Mouse (Mus musculus) hindbrain, postnatal 0 days (tissue): ENCODE measurements around the gene Spock1. TPM values are rescaled to one million over a fixed set of nuclear protein-coding genes. Genes with fewer than 3 reads are reported as not detected.
A peak's percentile ranks its signal among the peaks of the same experiment; 100 is the strongest.

Experiments
- ATAC-seq: fragments of 200-750 bp; cut with Nextera tagmentation; 2 replicates; pipeline ENCODE4 v1.8.0; 2017; ENCODE audit warnings: mild to moderate bottlenecking, moderate TSS enrichment, moderate library complexity
- DNase-seq: peaks from one replicate; pipeline ENCODE4 v3.0.0-alpha.2; 2015; ENCODE audit warnings: low spot score
- H3K27ac ChIP-seq: fragments of 300-500 bp; sonication (generic); 2 replicates; pipeline ENCODE4 v1.5.1; 2014; ENCODE audit warnings: mild to moderate bottlenecking
- H3K27me3 ChIP-seq: fragments of 300-500 bp; sonication (generic); 2 replicates; pipeline ENCODE4 v1.6.1; 2014; ENCODE audit warnings: low read length, mixed read lengths; ENCODE audit not compliant: insufficient read depth
- H3K36me3 ChIP-seq: fragments of 300-500 bp; sonication (generic); 2 replicates; pipeline ENCODE4 v1.6.1; 2014; ENCODE audit warnings: low read length, mixed read lengths; ENCODE audit not compliant: insufficient read depth
- H3K4me1 ChIP-seq: fragments of 300-500 bp; sonication (generic); 2 replicates; pipeline ENCODE4 v1.6.1; 2014; ENCODE audit warnings: antibody characterized with exemption, low read length, mixed read lengths; ENCODE audit not compliant: insufficient read depth
- H3K4me2 ChIP-seq: fragments of 300-500 bp; sonication (generic); 2 replicates; pipeline ENCODE4 v1.6.1; 2014; ENCODE audit warnings: low read depth, mild to moderate bottlenecking, low read length, moderate library complexity, mixed read lengths
- H3K4me3 ChIP-seq: fragments of 300-500 bp; sonication (generic); 2 replicates; pipeline ENCODE4 v1.5.1; 2014; ENCODE audit warnings: low read length
- H3K9ac ChIP-seq: fragments of 300-500 bp; sonication (generic); replicated peaks from 2 replicates; pipeline ENCODE4 v1.6.1; 2014; ENCODE audit warnings: mild to moderate bottlenecking, low read length, moderate library complexity, mixed read lengths
- H3K9me3 ChIP-seq: fragments of 300-500 bp; sonication (generic); 2 replicates; pipeline ENCODE4 v1.6.1; 2016; ENCODE audit warnings: low read length, mixed read lengths
- CTCF ChIP-seq: IDR thresholded peaks from 2 replicates; pipeline ENCODE4 v1.5.1; 2016; ENCODE audit warnings: antibody characterized with exemption, control low read depth, low read depth
- WGBS: fragments of 180-500 bp; shearing (Covaris S2); extraction: QIAGEN DNeasy Blood & Tissue Kit; methylation state at CpG from one replicate; pipeline ENCODE4 v1.1.7; 2014; 5-methylcytosine and 5-hydroxymethylcytosine counted together
- polyA plus RNA-seq: library from polyadenylated mRNA; unstranded; fragments of >200 nt; fragmentation: Nextera tagmentation; extraction: Ambion mirVana; gene quantifications from 2 replicates; pipeline ENCODE4 v1.2.1, GENCODE M21; 2015
- total RNA-seq: library from RNA; depleted of rRNA; stranded (reverse); fragments of >200 nt; gene quantifications from 2 replicates; pipeline ENCODE4 v1.2.3, GENCODE M21; 2014

Spock1 gene
- total and polyA plus RNA-seq, 2 experiments from 2014 or later = 80.3 to 118 TPM

- Histone ChIP-seq H3K4me3 (no peak overlapping the region), H3K36me3 (no peaks in the 10 kb centered on the region), H3K4me1 (no peaks in the 10 kb centered on the region), H3K9ac (no peak overlapping the region), H3K4me2 (no peak overlapping the region), H3K27me3 (no peaks in the 10 kb centered on the region), H3K9me3 (no peaks in the 10 kb centered on the region), H3K27ac (no peak overlapping the region)
- ATAC-seq = no peak
- 84% methylated on average over 7 of the region's 7 CpGs for WGBS
- no peak for TF ChIP-seq CTCF
- no peak for DNase-seq
Measured at GRCm38 (mm10) chr13:57440111-57440510, 468.0 kb downstream of the Spock1 start.

- Histone ChIP-seq H3K27ac (no peak overlapping the region), H3K4me2 (no peak overlapping the region), H3K36me3 (no peaks in the 10 kb centered on the region), H3K27me3 (no peaks in the 10 kb centered on the region), H3K4me3 (no peak overlapping the region), H3K9ac (no peak overlapping the region), H3K4me1 (no peaks in the 10 kb centered on the region), H3K9me3 (no peaks in the 10 kb centered on the region)
- 80% methylated on average over 10 of the region's 10 CpGs for WGBS
- ATAC-seq = no peak
- no peak for TF ChIP-seq CTCF
- DNase-seq = no peak
Measured at GRCm38 (mm10) chr13:57435726-57436220, 472.4 kb downstream of the Spock1 start.

- WGBS = 91% methylated on average over 4 of the region's 4 CpGs
- no peak for TF ChIP-seq CTCF
- Histone ChIP-seq H3K4me3 (no peak overlapping the region), H3K9me3 (no peaks in the 10 kb centered on the region), H3K27ac (no peak overlapping the region), H3K9ac (no peak overlapping the region), H3K4me2 (no peak overlapping the region), H3K27me3 (no peaks in the 10 kb centered on the region), H3K4me1 (no peaks in the 10 kb centered on the region), H3K36me3 (no peaks in the 10 kb centered on the region)
- ATAC-seq = no peak
- DNase-seq = no peak
Measured at GRCm38 (mm10) chr13:57433848-57434247, 474.3 kb downstream of the Spock1 start.

GRCm38 (mm10) chr13:57431815-57432214, 476.3 kb downstream of the Spock1 start:
- Histone ChIP-seq H3K4me2 (no peak overlapping the region), H3K9me3 (no peaks in the 10 kb centered on the region), H3K4me1 (no peaks in the 10 kb centered on the region), H3K9ac (no peak overlapping the region), H3K27me3 (no peaks in the 10 kb centered on the region), H3K27ac (no peak overlapping the region), H3K36me3 (no peaks in the 10 kb centered on the region), H3K4me3 (no peak overlapping the region)
- peak; percentile 17 for TF ChIP-seq CTCF
- no peak for DNase-seq
- no peak for ATAC-seq
- 90% methylated on average over 4 of the region's 4 CpGs for WGBS

- no peak for ATAC-seq
- H3K9ac ChIP-seq = no peak overlapping the region
- no peak for DNase-seq
- WGBS = 68% methylated on average over 14 of the region's 14 CpGs
- TF ChIP-seq CTCF = no peak
- no peak overlapping the region for H3K4me3 ChIP-seq
- no peaks in the 10 kb centered on the region for H3K36me3 ChIP-seq
- no peak overlapping the region for H3K27ac ChIP-seq
- H3K27me3 ChIP-seq = no peaks in the 10 kb centered on the region
- H3K4me2 ChIP-seq = no peak overlapping the region
- H3K9me3 ChIP-seq = no peaks in the 10 kb centered on the region
- no peaks in the 10 kb centered on the region for H3K4me1 ChIP-seq
Measured at GRCm38 (mm10) chr13:57428840-57429239, 479.3 kb downstream of the Spock1 start.

DNA sequence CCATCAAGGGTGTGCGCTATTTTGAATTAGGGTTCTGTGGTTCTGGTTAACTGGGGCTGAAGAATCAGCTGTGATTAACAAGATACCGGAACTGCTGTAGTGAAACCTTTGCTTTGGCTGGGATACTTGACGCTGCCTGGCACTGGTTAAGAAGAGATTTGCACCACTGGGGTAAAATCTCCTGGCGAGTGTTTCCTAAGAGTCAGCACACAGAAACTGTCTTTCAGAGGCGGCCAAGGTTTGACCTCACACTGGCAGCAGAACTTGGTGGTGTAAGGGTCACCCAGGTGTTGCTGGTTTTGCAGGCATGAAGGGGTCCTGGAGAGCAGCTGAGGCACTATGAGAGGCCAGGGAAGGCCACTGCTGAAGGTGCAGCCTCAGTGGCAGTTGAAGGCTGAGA, 489.4 kb downstream of the Spock1 start:
- 84% methylated on average over 5 of the region's 5 CpGs for WGBS
- Histone ChIP-seq H3K9ac (no peak overlapping the region), H3K4me1 (no peaks in the 10 kb centered on the region), H3K9me3 (no peaks in the 10 kb centered on the region), H3K36me3 (no peaks in the 10 kb centered on the region), H3K27ac (no peak overlapping the region), H3K4me2 (no peak overlapping the region), H3K27me3 (no peaks in the 10 kb centered on the region), H3K4me3 (no peak overlapping the region)
- DNase-seq = no peak
- ATAC-seq = no peak
- no peak for TF ChIP-seq CTCF

GRCm38 (mm10) chr13:57414716-57415115, 493.4 kb downstream of the Spock1 start:
- H3K4me1 ChIP-seq = no peaks in the 10 kb centered on the region
- no peak for TF ChIP-seq CTCF
- H3K4me3 ChIP-seq = no peak overlapping the region
- H3K9me3 ChIP-seq = no peaks in the 10 kb centered on the region
- no peak for DNase-seq
- no peak overlapping the region for H3K9ac ChIP-seq
- no peaks in the 10 kb centered on the region for H3K36me3 ChIP-seq
- no peak overlapping the region for H3K4me2 ChIP-seq
- no peak for ATAC-seq
- 97% methylated on average over 1 of the region's 1 CpGs for WGBS
- H3K27ac ChIP-seq = no peak overlapping the region
- H3K27me3 ChIP-seq = no peaks in the 10 kb centered on the region
